Mouse (Mus musculus) hindbrain, embryonic 10.5 days (tissue): ENCODE measurements around the gene Gdf9. TPM values are rescaled to one million over a fixed set of nuclear protein-coding genes. Genes with fewer than 3 reads are reported as not detected.

Experiments used
- DNase-seq: peaks from one replicate; pipeline ENCODE4 v3.0.0-alpha.2; 2017; ENCODE audit warnings: low spot score
- H3K27ac ChIP-seq: fragments of 300-500 bp; sonication (generic); 2 replicates; pipeline ENCODE4 v1.5.1; 2016; ENCODE audit warnings: mild to moderate bottlenecking, moderate library complexity
- H3K27me3 ChIP-seq: fragments of 300-500 bp; sonication (generic); 2 replicates; pipeline ENCODE4 v1.6.1; 2016; ENCODE audit warnings: mild to moderate bottlenecking; ENCODE audit not compliant: poor library complexity, insufficient read depth, severe bottlenecking
- H3K36me3 ChIP-seq: fragments of 300-500 bp; sonication (generic); 2 replicates; pipeline ENCODE4 v1.6.1; 2016; ENCODE audit warnings: mild to moderate bottlenecking, moderate library complexity
- H3K4me1 ChIP-seq: fragments of 300-500 bp; sonication (generic); replicated peaks from 2 replicates; pipeline ENCODE4 v1.6.1; 2016; ENCODE audit warnings: mild to moderate bottlenecking
- H3K4me3 ChIP-seq: fragments of 300-500 bp; sonication (generic); 2 replicates; pipeline ENCODE4 v1.5.1; 2016; ENCODE audit warnings: mild to moderate bottlenecking, moderate library complexity
- H3K9me3 ChIP-seq: fragments of 300-500 bp; sonication (generic); 2 replicates; pipeline ENCODE4 v1.6.1; 2016; ENCODE audit warnings: mild to moderate bottlenecking, moderate library complexity
- WGBS: fragments of 180-500 bp; shearing (Covaris S2); methylation state at CpG from one replicate; pipeline ENCODE4 v1.1.7; 2016; 5-methylcytosine and 5-hydroxymethylcytosine counted together
- polyA plus RNA-seq: library from polyadenylated mRNA; unstranded; fragments of >200 nt; fragmentation: Nextera tagmentation; extraction: Ambion mirVana; gene quantifications from 2 replicates; pipeline ENCODE4 v1.2.1, GENCODE M21; 2016

Gdf9 gene
- polyA plus RNA-seq, 1 experiment from 2014 or later = 2.9 TPM

- Histone ChIP-seq H3K4me1 (peaks cover 20% of the 10 kb centered on the region), H3K4me3 (no peak overlapping the region), H3K9me3 (no peaks in the 10 kb centered on the region), H3K27me3 (no peaks in the 10 kb centered on the region), H3K27ac (no peak overlapping the region), H3K36me3 (peaks cover 20% of the 10 kb centered on the region)
- DNase-seq = no peak
- WGBS = 93% methylated on average over 5 of the region's 5 CpGs
Measured at GRCm38 (mm10) chr11:53428716-53429057, 2.1 kb upstream of the Gdf9 start.

GRCm38 (mm10) chr11:53429182-53429581 lies 1.6 kb upstream of the Gdf9 start:
- H3K36me3 ChIP-seq = peaks cover 20% of the 10 kb centered on the region

GRCm38 (mm10) chr11:53430300-53430669 lies 538 bp upstream of the Gdf9 start:
- Histone ChIP-seq H3K36me3 (peaks cover 20% of the 10 kb centered on the region), H3K27me3 (no peaks in the 10 kb centered on the region), H3K4me3 (peak overlapping the region; percentile 95), H3K9me3 (no peaks in the 10 kb centered on the region), H3K27ac (peak overlapping the region; percentile 85), H3K4me1 (peaks cover 20% of the 10 kb centered on the region)
- WGBS = under 1% methylated on average over 34 of the region's 34 CpGs
- DNase-seq = no peak

More at GRCm38 (mm10) chr11:53429182-53429581, 1.6 kb upstream of the Gdf9 start:
- Histone ChIP-seq H3K4me3 (peak overlapping the region; percentile 95), H3K27me3 (no peaks in the 10 kb centered on the region), H3K4me1 (peaks cover 20% of the 10 kb centered on the region), H3K27ac (no peak overlapping the region), H3K9me3 (no peaks in the 10 kb centered on the region)
- DNase-seq = no peak

GRCm38 (mm10) chr11:53431347-53432056 lies 679 bp downstream of the Gdf9 start:
- DNase-seq = no peak
- Histone ChIP-seq H3K36me3 (peaks cover 20% of the 10 kb centered on the region), H3K9me3 (no peaks in the 10 kb centered on the region), H3K27me3 (no peaks in the 10 kb centered on the region), H3K4me3 (peak overlapping the region; percentile 95), H3K27ac (peak overlapping the region; percentile 85), H3K4me1 (peaks cover 21% of the 10 kb centered on the region)
- 25% methylated on average over 9 of the region's 9 CpGs for WGBS

- peaks cover 25% of the 10 kb centered on the region for H3K4me1 ChIP-seq
- WGBS = 72% methylated on average over 6 of the region's 6 CpGs
- no peaks in the 10 kb centered on the region for H3K27me3 ChIP-seq
- H3K27ac ChIP-seq = no peak overlapping the region
- H3K9me3 ChIP-seq = no peaks in the 10 kb centered on the region
- DNase-seq = no peak
- peaks cover 11% of the 10 kb centered on the region for H3K36me3 ChIP-seq
- no peak overlapping the region for H3K4me3 ChIP-seq
Measured at GRCm38 (mm10) chr11:53433057-53433456, 2.2 kb downstream of the Gdf9 start.

- Histone ChIP-seq H3K27ac (no peak overlapping the region), H3K4me3 (no peak overlapping the region), H3K9me3 (no peaks in the 10 kb centered on the region), H3K36me3 (no peaks in the 10 kb centered on the region), H3K27me3 (no peaks in the 10 kb centered on the region), H3K4me1 (peaks cover 14% of the 10 kb centered on the region)
- DNase-seq = no peak
- WGBS = 84% methylated on average over 8 of the region's 8 CpGs
Measured at GRCm38 (mm10) chr11:53435504-53435903, 4.7 kb downstream of the Gdf9 start.

GRCm38 (mm10) chr11:53436338-53436737 lies 5.5 kb downstream of the Gdf9 start:
- no peak for DNase-seq
- H3K36me3 ChIP-seq = no peaks in the 10 kb centered on the region
- H3K27me3 ChIP-seq = no peaks in the 10 kb centered on the region
- H3K4me3 ChIP-seq = no peak overlapping the region
- no peaks in the 10 kb centered on the region for H3K9me3 ChIP-seq
- 89% methylated on average over 6 of the region's 6 CpGs for WGBS
- H3K27ac ChIP-seq = no peak overlapping the region
- peaks cover 10% of the 10 kb centered on the region for H3K4me1 ChIP-seq

DNA sequence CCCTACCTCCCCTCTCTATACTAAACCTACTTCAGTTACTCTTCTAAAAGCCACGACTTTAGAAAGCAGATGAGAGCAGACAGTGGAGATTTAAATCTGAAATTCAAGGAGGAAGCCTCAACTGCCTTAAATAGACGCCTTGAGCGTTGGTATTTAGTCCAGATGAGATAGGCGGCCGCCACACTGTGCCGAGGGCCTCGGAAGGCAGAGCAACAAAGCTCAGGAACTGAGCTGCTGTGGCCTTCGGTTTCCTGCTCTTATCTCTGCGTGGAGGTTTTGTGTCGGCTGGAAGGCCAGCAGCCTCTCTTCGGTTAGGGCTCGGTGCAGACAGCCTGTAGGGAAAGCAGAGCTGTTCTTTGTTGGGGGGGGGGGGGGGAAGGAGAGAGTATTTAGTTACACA lies 11.1 kb downstream of the Gdf9 start:
- Histone ChIP-seq H3K4me1 (no peaks in the 10 kb centered on the region), H3K27me3 (no peaks in the 10 kb centered on the region), H3K27ac (peak overlapping the region; percentile 35; the same call in 1 of the 2 replicates), H3K4me3 (no peak overlapping the region), H3K36me3 (no peaks in the 10 kb centered on the region), H3K9me3 (no peaks in the 10 kb centered on the region)
- DNase-seq = no peak
- WGBS = 52% methylated on average over 12 of the region's 12 CpGs

- Histone ChIP-seq H3K36me3 (no peaks in the 10 kb centered on the region), H3K27me3 (no peaks in the 10 kb centered on the region), H3K4me1 (no peaks in the 10 kb centered on the region), H3K4me3 (no peak overlapping the region), H3K27ac (no peak overlapping the region), H3K9me3 (no peaks in the 10 kb centered on the region)
- 37% methylated on average over 6 of the region's 6 CpGs for WGBS
- DNase-seq = no peak
Measured at GRCm38 (mm10) chr11:53443861-53444260, 13.0 kb downstream of the Gdf9 start.

DNA sequence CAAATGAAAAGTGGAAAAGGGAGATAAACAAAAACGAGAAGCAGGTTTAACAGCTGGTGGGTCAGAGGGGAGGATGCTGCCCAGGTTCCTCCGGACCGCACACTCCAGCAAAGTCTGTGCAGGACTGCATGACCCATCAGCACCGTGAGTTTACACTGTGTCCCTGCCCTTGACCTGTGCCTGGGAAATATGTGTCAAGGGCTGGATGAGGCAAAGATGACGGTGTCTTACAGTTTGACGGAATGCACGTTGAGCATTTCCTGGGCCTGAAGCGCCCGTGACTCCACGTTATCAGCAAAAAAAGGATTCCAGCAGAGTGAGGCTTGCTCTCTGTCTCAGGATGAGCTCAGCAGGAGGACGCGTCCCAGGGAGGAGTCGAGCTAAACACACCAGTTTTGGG lies 14.7 kb downstream of the Gdf9 start:
- 67% methylated on average over 13 of the region's 13 CpGs for WGBS

GRCm38 (mm10) chr11:53446183-53446582 lies 15.4 kb downstream of the Gdf9 start:
- H3K27ac ChIP-seq = no peak overlapping the region
- DNase-seq = no peak
- peaks cover 8% of the 10 kb centered on the region; the same call in 1 of the 2 replicates for H3K27me3 ChIP-seq
- H3K4me3 ChIP-seq = no peak overlapping the region
- no peaks in the 10 kb centered on the region for H3K36me3 ChIP-seq
- no peaks in the 10 kb centered on the region for H3K9me3 ChIP-seq
- no peaks in the 10 kb centered on the region for H3K4me1 ChIP-seq
- 90% methylated on average over 13 of the region's 13 CpGs for WGBS

More for the DNA sequence above, 14.7 kb downstream of the Gdf9 start:
- H3K27me3 ChIP-seq = peaks cover 5% of the 10 kb centered on the region; the same call in 1 of the 2 replicates
- no peak overlapping the region for H3K4me3 ChIP-seq
- no peaks in the 10 kb centered on the region for H3K36me3 ChIP-seq
- no peak overlapping the region for H3K27ac ChIP-seq
- no peaks in the 10 kb centered on the region for H3K4me1 ChIP-seq
- no peaks in the 10 kb centered on the region for H3K9me3 ChIP-seq
- no peak for DNase-seq

- Histone ChIP-seq H3K36me3 (no peaks in the 10 kb centered on the region), H3K4me1 (no peaks in the 10 kb centered on the region), H3K4me3 (no peak overlapping the region), H3K27me3 (peaks cover 8% of the 10 kb centered on the region; the same call in 1 of the 2 replicates), H3K27ac (no peak overlapping the region), H3K9me3 (no peaks in the 10 kb centered on the region)
- WGBS = 84% methylated on average over 8 of the region's 8 CpGs
- no peak for DNase-seq
Measured at GRCm38 (mm10) chr11:53447996-53448395, 17.2 kb downstream of the Gdf9 start.

GRCm38 (mm10) chr11:53448529-53448928 lies 17.7 kb downstream of the Gdf9 start:
- H3K27me3 ChIP-seq = peaks cover 8% of the 10 kb centered on the region; the same call in 1 of the 2 replicates
- no peaks in the 10 kb centered on the region for H3K36me3 ChIP-seq
- H3K4me3 ChIP-seq = no peak overlapping the region
- no peak for DNase-seq
- H3K27ac ChIP-seq = no peak overlapping the region
- H3K9me3 ChIP-seq = no peaks in the 10 kb centered on the region
- no peaks in the 10 kb centered on the region for H3K4me1 ChIP-seq
- 95% methylated on average over 1 of the region's 1 CpGs for WGBS
